Mouse (Mus musculus) embryonic facial prominence, embryonic 14.5 days (tissue): ENCODE measurements at regions not wholly inside any gene's neighbourhood (a gene's known extent, or its start where the extent isn't known, plus 50 kb on each side); places are given as distances from the start of the nearest gene placed in this dataset.

Source experiments
- ATAC-seq: fragments of 200-750 bp; cut with Nextera tagmentation; 2 replicates; pipeline ENCODE4 v1.8.0; 2017; ENCODE audit warnings: low read depth, moderate number of reproducible peaks, moderate TSS enrichment
- DNase-seq: peaks from one replicate; pipeline ENCODE4 v3.0.0-alpha.2; 2015; ENCODE audit warnings: low spot score
- H3K27ac ChIP-seq: fragments of 300-500 bp; sonication (generic); replicated peaks from 2 replicates; pipeline ENCODE4 v1.5.1; 2014; ENCODE audit warnings: low read depth, mild to moderate bottlenecking, low read length, moderate library complexity
- H3K27me3 ChIP-seq: fragments of 300-500 bp; sonication (generic); replicated peaks from 2 replicates; pipeline ENCODE4 v1.6.1; 2014; ENCODE audit warnings: low read length; ENCODE audit not compliant: control insufficient read depth, insufficient read depth
- H3K36me3 ChIP-seq: fragments of 300-500 bp; sonication (generic); 2 replicates; pipeline ENCODE4 v1.6.1; 2014; ENCODE audit warnings: low read length, mixed read lengths; ENCODE audit not compliant: control insufficient read depth, insufficient read depth
- H3K4me1 ChIP-seq: fragments of 300-500 bp; sonication (generic); 2 replicates; pipeline ENCODE4 v1.6.1; 2014; ENCODE audit warnings: antibody characterized with exemption, low read length; ENCODE audit not compliant: control insufficient read depth, insufficient read depth
- H3K4me2 ChIP-seq: fragments of 300-500 bp; sonication (generic); 2 replicates; pipeline ENCODE4 v1.6.1; 2014; ENCODE audit warnings: low read depth, mild to moderate bottlenecking, low read length, moderate library complexity, mixed read lengths
- H3K4me3 ChIP-seq: fragments of 300-500 bp; sonication (generic); 2 replicates; pipeline ENCODE4 v1.5.1; 2014; ENCODE audit warnings: low read depth, mild to moderate bottlenecking, low read length
- H3K9ac ChIP-seq: fragments of 300-500 bp; sonication (generic); 2 replicates; pipeline ENCODE4 v1.6.1; 2014; ENCODE audit warnings: low read depth, mild to moderate bottlenecking, low read length, moderate library complexity, mixed read lengths
- H3K9me3 ChIP-seq: fragments of 300-500 bp; sonication (generic); 2 replicates; pipeline ENCODE4 v1.6.1; 2016; ENCODE audit warnings: low read length; ENCODE audit not compliant: control insufficient read depth
- WGBS: fragments of 180-500 bp; shearing (Covaris S2); extraction: QIAGEN DNeasy Blood & Tissue Kit; methylation state at CpG from one replicate; pipeline ENCODE4 v1.1.7; 2014; 5-methylcytosine and 5-hydroxymethylcytosine counted together

- Histone ChIP-seq H3K4me3 (no peak overlapping the region), H3K9me3 (no peaks in the 10 kb centered on the region), H3K4me1 (peaks cover 3% of the 10 kb centered on the region), H3K27ac (no peak overlapping the region), H3K9ac (no peak overlapping the region), H3K4me2 (no peak overlapping the region), H3K36me3 (no peaks in the 10 kb centered on the region), H3K27me3 (no peaks in the 10 kb centered on the region)
- ATAC-seq (no peak), DNase-seq (no peak)
- WGBS, result 75% methylated on average over 9 of the region's 9 CpGs
Observed at GRCm38 (mm10) chr11:40397453-40398104, 297.4 kb downstream of the Mat2b start.

- ATAC-seq, result peak; percentile 57; the same call in 1 of the 2 replicates
- Histone ChIP-seq H3K9ac (no peak overlapping the region), H3K4me2 (peak overlapping the region; percentile 36; the same call in 1 of the 2 replicates), H3K36me3 (no peaks in the 10 kb centered on the region), H3K4me1 (peaks cover 3% of the 10 kb centered on the region), H3K9me3 (no peaks in the 10 kb centered on the region), H3K4me3 (no peak overlapping the region; the same call in 1 of the 2 replicates), H3K27me3 (no peaks in the 10 kb centered on the region), H3K27ac (peak overlapping the region; percentile 39; the same call in 1 of the 2 replicates)
- 32% methylated on average over 11 of the region's 11 CpGs for WGBS
- peak; percentile 76 for DNase-seq
Observed at GRCm38 (mm10) chr11:40395331-40395730, 299.7 kb downstream of the Mat2b start.

- ATAC-seq, result peak; percentile 15; the same call in 1 of the 2 replicates
- Histone ChIP-seq H3K36me3 (no peaks in the 10 kb centered on the region), H3K9me3 (no peaks in the 10 kb centered on the region), H3K4me1 (peaks cover 3% of the 10 kb centered on the region), H3K4me3 (no peak overlapping the region; the same call in 1 of the 2 replicates), H3K27me3 (no peaks in the 10 kb centered on the region), H3K4me2 (peak overlapping the region; percentile 36), H3K9ac (no peak overlapping the region), H3K27ac (peak overlapping the region; percentile 39; the same call in 1 of the 2 replicates)
- 37% methylated on average over 7 of the region's 7 CpGs for WGBS
- no peak for DNase-seq
Observed at GRCm38 (mm10) chr11:40394864-40395266, 300.1 kb downstream of the Mat2b start.

GRCm38 (mm10) chr11:40394283-40394758 is 300.7 kb downstream of the Mat2b start:
- DNase-seq (peak; percentile 50), ATAC-seq (no peak)
- 38% methylated on average over 4 of the region's 4 CpGs for WGBS
- H3K36me3 ChIP-seq, result no peaks in the 10 kb centered on the region
- no peak overlapping the region for H3K4me2 ChIP-seq
- H3K27me3 ChIP-seq, result no peaks in the 10 kb centered on the region
- no peak overlapping the region for H3K27ac ChIP-seq
- no peak overlapping the region for H3K9ac ChIP-seq
- H3K4me1 ChIP-seq, result peaks cover 3% of the 10 kb centered on the region
- no peak overlapping the region for H3K4me3 ChIP-seq
- no peaks in the 10 kb centered on the region for H3K9me3 ChIP-seq

- Histone ChIP-seq H3K4me1 (no peaks in the 10 kb centered on the region), H3K4me2 (no peak overlapping the region), H3K27me3 (no peaks in the 10 kb centered on the region), H3K9ac (no peak overlapping the region), H3K4me3 (no peak overlapping the region), H3K9me3 (no peaks in the 10 kb centered on the region), H3K36me3 (no peaks in the 10 kb centered on the region), H3K27ac (no peak overlapping the region)
- ATAC-seq (no peak), DNase-seq (no peak)
- WGBS, result 68% methylated on average over 3 of the region's 3 CpGs
Observed at GRCm38 (mm10) chr11:40380696-40381095, 314.3 kb downstream of the Mat2b start.

GRCm38 (mm10) chr11:40371696-40372095 is 323.3 kb downstream of the Mat2b start:
- no peaks in the 10 kb centered on the region for H3K27me3 ChIP-seq
- ATAC-seq (no peak), DNase-seq (no peak)
- 87% methylated on average over 2 of the region's 2 CpGs for WGBS
- H3K4me3 ChIP-seq, result no peak overlapping the region
- no peak overlapping the region for H3K4me2 ChIP-seq
- no peaks in the 10 kb centered on the region for H3K36me3 ChIP-seq
- no peak overlapping the region for H3K27ac ChIP-seq
- H3K9me3 ChIP-seq, result no peaks in the 10 kb centered on the region
- no peaks in the 10 kb centered on the region for H3K4me1 ChIP-seq
- no peak overlapping the region for H3K9ac ChIP-seq

- no peak overlapping the region for H3K4me3 ChIP-seq
- ATAC-seq (no peak), DNase-seq (no peak)
- H3K9me3 ChIP-seq, result no peaks in the 10 kb centered on the region
- no peak overlapping the region for H3K4me2 ChIP-seq
- no peaks in the 10 kb centered on the region for H3K36me3 ChIP-seq
- H3K9ac ChIP-seq, result no peak overlapping the region
- H3K4me1 ChIP-seq, result no peaks in the 10 kb centered on the region
- no peak overlapping the region for H3K27ac ChIP-seq
- H3K27me3 ChIP-seq, result no peaks in the 10 kb centered on the region
Observed at GRCm38 (mm10) chr11:40366573-40366972, 328.4 kb downstream of the Mat2b start.

GRCm38 (mm10) chr11:40362530-40363185 is 332.3 kb downstream of the Mat2b start:
- H3K4me1 ChIP-seq, result no peaks in the 10 kb centered on the region
- no peaks in the 10 kb centered on the region for H3K9me3 ChIP-seq
- no peaks in the 10 kb centered on the region for H3K27me3 ChIP-seq
- DNase-seq (peak; percentile 47), ATAC-seq (peak; percentile 77; the same call in 1 of the 2 replicates)
- no peak overlapping the region for H3K4me2 ChIP-seq
- no peaks in the 10 kb centered on the region for H3K36me3 ChIP-seq
- H3K27ac ChIP-seq, result no peak overlapping the region
- WGBS, result 17% methylated on average over 2 of the region's 2 CpGs
- no peak overlapping the region for H3K9ac ChIP-seq
- H3K4me3 ChIP-seq, result no peak overlapping the region
